Comparison of ENCODE assay signal across 12 mouse cellular contexts in the genomic region with DNA sequence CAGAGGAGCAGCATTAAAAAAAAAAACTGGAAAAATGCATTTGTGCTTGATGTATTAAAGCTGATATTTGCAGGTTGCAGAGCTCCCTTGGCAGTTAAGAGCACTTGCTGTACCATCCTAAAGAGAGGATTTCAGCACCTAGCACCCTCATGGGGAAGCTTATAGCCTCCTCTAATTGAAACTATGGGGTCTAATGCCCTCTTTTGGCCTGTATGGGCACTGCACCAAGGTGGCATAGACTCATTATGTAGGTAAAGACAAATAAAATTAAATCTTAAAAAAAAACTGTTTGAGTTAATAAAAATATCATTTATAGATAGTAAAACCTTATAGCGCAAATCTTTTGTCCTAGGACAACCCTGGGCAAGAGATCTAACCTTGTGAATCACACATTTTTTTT.
DNase-seq lines count a peak whose midpoint lies in the region; ATAC-seq and TF ChIP-seq lines count a peak whose summit lies in the region.
"Had no signal": no experiment of that assay in that cellular context is flagged by ENCODE, and none has a peak within 500 bp of the region (broad histone marks: within the 10 kb centered on the region; RNA-seq: fewer than 3 reads in every experiment).

No protein-coding gene starts in this region.

- no peaks in the 10 kb centered on the region for H3K9me3 ChIP-seq in embryonic facial prominence, embryonic 11.5 days (replicated peaks; ENCODE audit: control insufficient read depth, low read length)
- no peaks in the 10 kb centered on the region for H3K9me3 ChIP-seq in embryonic facial prominence, embryonic 10.5 days
- H3K9me3 ChIP-seq in kidney, postnatal 0 days (replicated peaks; ENCODE audit: low read length): no peaks in the 10 kb centered on the region
- no peaks in the 10 kb centered on the region for H3K9me3 ChIP-seq in stomach, postnatal 0 days (ENCODE audit: control insufficient read depth, low read length)
- H3K9me3 ChIP-seq: limb, embryonic 13.5 days; lung, embryonic 15.5 days had no signal

- H3K4me3 ChIP-seq in embryonic facial prominence, embryonic 11.5 days (ENCODE audit: low read depth, low read length): no peak overlapping the region
- H3K4me3 ChIP-seq in embryonic facial prominence, embryonic 10.5 days: no peak overlapping the region
- H3K4me3 ChIP-seq in kidney, postnatal 0 days (replicated peaks; ENCODE audit: low read depth, low read length): no peak overlapping the region
- H3K4me3 ChIP-seq in stomach, postnatal 0 days (ENCODE audit: low read depth, low read length): no peak overlapping the region
- H3K4me3 ChIP-seq: erythroblast, embryonic 14.5 days; limb, embryonic 13.5 days; lung, embryonic 15.5 days had no signal

- no peaks in the 10 kb centered on the region for H3K36me3 ChIP-seq in embryonic facial prominence, embryonic 11.5 days (replicated peaks; ENCODE audit: control insufficient read depth, insufficient read depth, low read depth, low read length)
- no peaks in the 10 kb centered on the region for H3K36me3 ChIP-seq in embryonic facial prominence, embryonic 10.5 days (replicated peaks)
- H3K36me3 ChIP-seq in kidney, postnatal 0 days (ENCODE audit: insufficient read depth, low read length): no peaks in the 10 kb centered on the region
- H3K36me3 ChIP-seq in stomach, postnatal 0 days (ENCODE audit: control insufficient read depth, insufficient read depth, low read length): no peaks in the 10 kb centered on the region
- H3K36me3 ChIP-seq: limb, embryonic 13.5 days; lung, embryonic 15.5 days had no signal

- H3K4me1 ChIP-seq in embryonic facial prominence, embryonic 11.5 days (ENCODE audit: control insufficient read depth, insufficient read depth, low read length): no peaks in the 10 kb centered on the region
- H3K4me1 ChIP-seq in embryonic facial prominence, embryonic 10.5 days: no peaks in the 10 kb centered on the region
- H3K4me1 ChIP-seq in kidney, postnatal 0 days (replicated peaks; ENCODE audit: insufficient read depth, low read length): no peaks in the 10 kb centered on the region
- H3K4me1 ChIP-seq in stomach, postnatal 0 days (replicated peaks; ENCODE audit: control insufficient read depth, insufficient read depth): no peaks in the 10 kb centered on the region
- H3K4me1 ChIP-seq: limb, embryonic 13.5 days; lung, embryonic 15.5 days had no signal

- peak; percentile 1 for DNase-seq in embryonic facial prominence, embryonic 11.5 days (ENCODE audit: low spot score)
- DNase-seq in embryonic facial prominence, embryonic 10.5 days (ENCODE audit: low spot score): no peak
- no peak for DNase-seq in kidney, postnatal 0 days (ENCODE audit: low spot score)
- no peak for DNase-seq in kidney, adult 11 months
- DNase-seq in testis, postnatal 10 days (ENCODE audit: low spot score): peak; percentile 40
- no peak for DNase-seq in testis, postnatal 14 days (ENCODE audit: low spot score)
- DNase-seq in stomach, postnatal 0 days (ENCODE audit: low spot score): no peak
- no peak for DNase-seq in lung, postnatal 36 days
- DNase-seq: heart, adult 11 months had no signal

- no peak overlapping the region for H3K4me2 ChIP-seq in embryonic facial prominence, embryonic 11.5 days (ENCODE audit: low read depth, low read length)
- no peak overlapping the region for H3K4me2 ChIP-seq in kidney, postnatal 0 days (ENCODE audit: low read length)
- H3K4me2 ChIP-seq in stomach, postnatal 0 days (replicated peaks; ENCODE audit: low read depth): no peak overlapping the region
- H3K4me2 ChIP-seq: limb, embryonic 13.5 days; lung, embryonic 15.5 days had no signal

- no peak overlapping the region for H3K9ac ChIP-seq in embryonic facial prominence, embryonic 11.5 days (replicated peaks; ENCODE audit: low read length)
- no peak overlapping the region for H3K9ac ChIP-seq in kidney, postnatal 0 days (ENCODE audit: low read depth, low read length)
- no peak overlapping the region for H3K9ac ChIP-seq in stomach, postnatal 0 days (ENCODE audit: low read length)
- H3K9ac ChIP-seq: limb, embryonic 13.5 days; lung, embryonic 15.5 days had no signal

- ATAC-seq in embryonic facial prominence, embryonic 11.5 days (replicated peaks; ENCODE audit: insufficient number of reproducible peaks, low FRiP score, low TSS enrichment, low read depth): no peak
- ATAC-seq in kidney, postnatal 0 days (replicated peaks; ENCODE audit: low FRiP score, low read depth): no peak
- no peak for ATAC-seq in stomach, postnatal 0 days (ENCODE audit: low FRiP score, low TSS enrichment)

- H3K27me3 ChIP-seq in embryonic facial prominence, embryonic 11.5 days (ENCODE audit: control insufficient read depth, insufficient read depth, low read length): no peaks in the 10 kb centered on the region
- no peaks in the 10 kb centered on the region for H3K27me3 ChIP-seq in embryonic facial prominence, embryonic 10.5 days (replicated peaks; ENCODE audit: low read depth, poor library complexity, severe bottlenecking)
- H3K27me3 ChIP-seq in kidney, postnatal 0 days (ENCODE audit: insufficient read depth, low read length): no peaks in the 10 kb centered on the region
- no peaks in the 10 kb centered on the region for H3K27me3 ChIP-seq in stomach, postnatal 0 days (ENCODE audit: control insufficient read depth, insufficient read depth, low read length)
- H3K27me3 ChIP-seq: limb, embryonic 13.5 days; lung, embryonic 15.5 days had no signal

- TF ChIP-seq CTCF in kidney, postnatal 0 days (IDR thresholded peaks at IDR 0.05; ENCODE audit: low read depth): peak; percentile 34; the same call in 1 of the 2 replicates
- peak; percentile 25 for TF ChIP-seq CTCF in stomach, postnatal 0 days (IDR thresholded peaks at IDR 0.05; ENCODE audit: low read depth)

- no peak overlapping the region for H3K27ac ChIP-seq in embryonic facial prominence, embryonic 11.5 days (replicated peaks; ENCODE audit: low read depth, low read length)
- H3K27ac ChIP-seq in embryonic facial prominence, embryonic 10.5 days (replicated peaks): no peak overlapping the region
- H3K27ac ChIP-seq in kidney, postnatal 0 days: no peak overlapping the region
- H3K27ac ChIP-seq in stomach, postnatal 0 days (replicated peaks): no peak overlapping the region
- H3K27ac ChIP-seq: limb, embryonic 13.5 days; lung, embryonic 15.5 days had no signal

- no peak for TF ChIP-seq EP300 in stomach, postnatal 0 days (optimal IDR thresholded peaks at IDR 0.05)

- 45% methylated on average over 1 of the region's 1 CpGs for WGBS in embryonic facial prominence, embryonic 11.5 days
- 48% methylated on average over 1 of the region's 1 CpGs for WGBS in embryonic facial prominence, embryonic 10.5 days
- WGBS in kidney, postnatal 0 days: 79% methylated on average over 1 of the region's 1 CpGs
- 55% methylated on average over 1 of the region's 1 CpGs for whole genome bisulfite sequencing in stomach, postnatal 0 days

Comparison
In these comparisons a context has a peak if more than half of its experiments do, and no peak if none do; other contexts are left out.
1. DNase-seq: peak in embryonic facial prominence, embryonic 11.5 days (single experiment) and testis, postnatal 10 days (single experiment); none in embryonic facial prominence, embryonic 10.5 days (single experiment), kidney, postnatal 0 days (single experiment), kidney, adult 11 months (single experiment), testis, postnatal 14 days (single experiment), stomach, postnatal 0 days (single experiment) and lung, postnatal 36 days (single experiment).